Mouse (Mus musculus): ENCODE measurements around the gene Mgat3.
A peak's percentile ranks its signal among the peaks of the same experiment; 100 is the strongest.

Mgat3 gene

GRCm38 (mm10) chr15:80173001-80173771, at the start of gene Mgat3:
Gene Mgat3 (plus strand): TSS chr15:80173721.
- peak; percentile 61 for DNase-seq

GRCm38 (mm10) chr15:80124651-80125050, 48.9 kb upstream of the Mgat3 start:
- peak; percentile 43 for DNase-seq

GRCm38 (mm10) chr15:80127191-80127590, 46.3 kb upstream of the Mgat3 start:
- no peak for DNase-seq

- no peak for DNase-seq
These were observed 43.5 kb upstream of the Mgat3 start for GRCm38 (mm10) chr15:80129982-80130381.

GRCm38 (mm10) chr15:80130689-80131088, 42.8 kb upstream of the Mgat3 start:
- no peak for DNase-seq

- no peak for DNase-seq
These were observed 42.1 kb upstream of the Mgat3 start for GRCm38 (mm10) chr15:80131421-80131820.

- DNase-seq: no peak
These were observed 41.1 kb upstream of the Mgat3 start for GRCm38 (mm10) chr15:80132452-80132851.

GRCm38 (mm10) chr15:80132993-80133586, 40.4 kb upstream of the Mgat3 start, which contains the start of gene Tab1:
Gene Tab1 (plus strand): TSS chr15:80133127.
- peak; percentile 95 for DNase-seq

- no peak for DNase-seq
These were observed 39.7 kb upstream of the Mgat3 start for GRCm38 (mm10) chr15:80133682-80134449.

GRCm38 (mm10) chr15:80134450-80134847, 39.1 kb upstream of the Mgat3 start:
- DNase-seq: peak; percentile 49

GRCm38 (mm10) chr15:80135499-80135898, 38.0 kb upstream of the Mgat3 start:
- DNase-seq: no peak

- DNase-seq: no peak
These were observed 36.9 kb upstream of the Mgat3 start for GRCm38 (mm10) chr15:80136645-80137044.

- no peak for DNase-seq
These were observed 35.4 kb upstream of the Mgat3 start for GRCm38 (mm10) chr15:80137945-80138791.

- no peak for DNase-seq
These were observed 33.2 kb upstream of the Mgat3 start for GRCm38 (mm10) chr15:80140302-80140701.

GRCm38 (mm10) chr15:80140878-80141277, 32.6 kb upstream of the Mgat3 start:
- no peak for DNase-seq

GRCm38 (mm10) chr15:80142130-80142529, 31.4 kb upstream of the Mgat3 start:
- no peak for DNase-seq

- DNase-seq: no peak
These were observed 29.8 kb upstream of the Mgat3 start for GRCm38 (mm10) chr15:80143760-80144159.

GRCm38 (mm10) chr15:80145397-80145796, 28.1 kb upstream of the Mgat3 start:
- DNase-seq: no peak

- no peak for DNase-seq
These were observed 27.4 kb upstream of the Mgat3 start for GRCm38 (mm10) chr15:80146153-80146552.

GRCm38 (mm10) chr15:80147090-80147489, 26.4 kb upstream of the Mgat3 start:
- no peak for DNase-seq

GRCm38 (mm10) chr15:80147511-80147910, 26.0 kb upstream of the Mgat3 start:
- DNase-seq: no peak

GRCm38 (mm10) chr15:80148565-80148964, 25.0 kb upstream of the Mgat3 start:
- DNase-seq: no peak

GRCm38 (mm10) chr15:80149517-80149916, 24.0 kb upstream of the Mgat3 start:
- no peak for DNase-seq

All from kidney, adult 18-20 months (tissue).